Mouse (Mus musculus): ENCODE results near the gene Kbtbd2.

Gene Kbtbd2

GRCm38 (mm10) chr6:56797311-56798151 is at the start of gene Kbtbd2:
TSS of gene Kbtbd2 (minus strand) at chr6:56797813.
- DNase-seq = peak; percentile 94 to 95

GRCm38 (mm10) chr6:56844365-56844764 is 46.8 kb upstream of the Kbtbd2 start:
- DNase-seq = no peak

- DNase-seq = no peak
These were observed 45.6 kb upstream of the Kbtbd2 start for GRCm38 (mm10) chr6:56843229-56843628.

GRCm38 (mm10) chr6:56837621-56838020 is 40.0 kb upstream of the Kbtbd2 start:
- DNase-seq = no peak

- DNase-seq = no peak
These were observed 39.6 kb upstream of the Kbtbd2 start for GRCm38 (mm10) chr6:56837166-56837565.

- DNase-seq = no peak
These were observed 37.9 kb upstream of the Kbtbd2 start for GRCm38 (mm10) chr6:56835532-56835931.

- DNase-seq = no peak
These were observed 37.2 kb upstream of the Kbtbd2 start for GRCm38 (mm10) chr6:56834769-56835168.

- DNase-seq = no peak
These were observed 35.2 kb upstream of the Kbtbd2 start for GRCm38 (mm10) chr6:56832830-56833229.

- DNase-seq = no peak
These were observed 34.8 kb upstream of the Kbtbd2 start for GRCm38 (mm10) chr6:56832407-56832796.

GRCm38 (mm10) chr6:56831697-56832406 is 34.2 kb upstream of the Kbtbd2 start, which contains the start of gene Fkbp9:
TSS of gene Fkbp9 (plus strand) at chr6:56832059.
- peak; percentile 10 to 18 for DNase-seq

GRCm38 (mm10) chr6:56825657-56826056 is 28.0 kb upstream of the Kbtbd2 start:
- DNase-seq = no peak

- DNase-seq = no peak
These were observed 21.5 kb upstream of the Kbtbd2 start for GRCm38 (mm10) chr6:56819124-56819487.

GRCm38 (mm10) chr6:56818436-56819123 is 21.0 kb upstream of the Kbtbd2 start:
- no peak for DNase-seq

- no peak for DNase-seq
These were observed 15.7 kb upstream of the Kbtbd2 start for GRCm38 (mm10) chr6:56813332-56813731.

- DNase-seq = peak; percentile 10 to 53
These were observed 11.0 kb upstream of the Kbtbd2 start for GRCm38 (mm10) chr6:56808656-56809055.

- no peak for DNase-seq
These were observed 8.6 kb upstream of the Kbtbd2 start for GRCm38 (mm10) chr6:56806195-56806594.

- no peak for DNase-seq
These were observed 7.4 kb upstream of the Kbtbd2 start for GRCm38 (mm10) chr6:56805026-56805425.

- no peak for DNase-seq
These were observed 496 bp upstream of the Kbtbd2 start for GRCm38 (mm10) chr6:56798152-56798465.

- peak in 1 of 2 experiments; percentile 18 for DNase-seq
These were observed 908 bp downstream of the Kbtbd2 start for GRCm38 (mm10) chr6:56796668-56797141.

GRCm38 (mm10) chr6:56796232-56796631 is 1.4 kb downstream of the Kbtbd2 start:
- no peak for DNase-seq

GRCm38 (mm10) chr6:56794834-56795233 is 2.8 kb downstream of the Kbtbd2 start:
- DNase-seq = no peak

GRCm38 (mm10) chr6:56789336-56789735 is 8.3 kb downstream of the Kbtbd2 start:
- no peak for DNase-seq

GRCm38 (mm10) chr6:56787668-56788067 is 9.9 kb downstream of the Kbtbd2 start:
- no peak for DNase-seq
